Mouse (Mus musculus) embryonic fibroblast, embryonic 13.5 days (primary cell): ENCODE results near the gene Dnajb5. TPM values are rescaled to one million over a fixed set of nuclear protein-coding genes. Genes with fewer than 3 reads are reported as not detected.

Experiments
- H3K27ac ChIP-seq: 2 replicates; pipeline ENCODE4 v1.5.1; 2012; ENCODE audit warnings: low read length, control low read depth, inconsistent platforms; ENCODE audit not compliant: insufficient read depth
- H3K4me1 ChIP-seq: 2 replicates; pipeline ENCODE4 v1.6.1; 2011; ENCODE audit warnings: low read length; ENCODE audit not compliant: control insufficient read depth, insufficient read depth
- H3K4me3 ChIP-seq: 2 replicates; pipeline ENCODE4 v1.5.1; 2011; ENCODE audit warnings: mild to moderate bottlenecking, control low read depth, low read length; ENCODE audit not compliant: insufficient read depth
- CTCF ChIP-seq: IDR thresholded peaks from 2 replicates; pipeline ENCODE4 v1.5.1; 2011; ENCODE audit warnings: mild to moderate bottlenecking, control low read depth, low read length, moderate library complexity, borderline replicate concordance; ENCODE audit not compliant: insufficient read depth
- POLR2A ChIP-seq: IDR thresholded peaks from 2 replicates; pipeline ENCODE4 v1.6.1; 2011; ENCODE audit warnings: low read depth, mild to moderate bottlenecking, control low read depth, low read length, moderate library complexity
- polyA plus RNA-seq: library from polyadenylated mRNA; stranded (reverse); fragments of >200 nt; gene quantifications from 2 replicates; pipeline ENCODE4 v1.2.4, GENCODE M21; 2011; ENCODE audit warnings: low read depth; ENCODE audit not compliant: missing spikeins, insufficient read length

Gene Dnajb5
- 31.3 and 38.5 TPM in 2 replicates for polyA plus RNA-seq

DNA sequence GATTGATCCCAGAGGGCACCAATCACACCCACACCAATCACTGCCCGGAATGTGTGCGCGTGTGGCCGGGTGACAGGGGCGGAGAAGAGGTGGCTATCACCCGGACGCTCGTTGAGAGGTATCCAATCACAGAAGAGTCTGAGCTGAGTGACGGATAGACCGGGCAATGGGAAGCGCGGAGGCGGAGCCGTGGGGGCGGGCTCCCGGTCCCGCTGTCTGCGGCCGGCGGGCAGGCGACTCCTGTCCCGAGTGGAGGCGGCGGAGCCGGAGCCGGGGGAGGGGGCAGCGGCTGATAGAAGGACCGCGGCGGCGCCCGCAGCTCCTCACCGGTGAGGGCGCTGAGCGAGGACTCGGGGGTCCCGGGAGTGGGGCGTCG lies at the start of gene Dnajb5:
Dnajb5 (plus strand) TSS at position 139 of the 376 bp plus-strand sequence.
- peaks cover 19% of the 10 kb centered on the region for H3K4me1 ChIP-seq
- peak within 1 kb of the TSS; percentile 68 for H3K27ac ChIP-seq
- TF ChIP-seq CTCF (no peak), POLR2A (peak; percentile 65; the same call in 1 of the 2 replicates)
- peak within 1 kb of the TSS; percentile 58 for H3K4me3 ChIP-seq

DNA sequence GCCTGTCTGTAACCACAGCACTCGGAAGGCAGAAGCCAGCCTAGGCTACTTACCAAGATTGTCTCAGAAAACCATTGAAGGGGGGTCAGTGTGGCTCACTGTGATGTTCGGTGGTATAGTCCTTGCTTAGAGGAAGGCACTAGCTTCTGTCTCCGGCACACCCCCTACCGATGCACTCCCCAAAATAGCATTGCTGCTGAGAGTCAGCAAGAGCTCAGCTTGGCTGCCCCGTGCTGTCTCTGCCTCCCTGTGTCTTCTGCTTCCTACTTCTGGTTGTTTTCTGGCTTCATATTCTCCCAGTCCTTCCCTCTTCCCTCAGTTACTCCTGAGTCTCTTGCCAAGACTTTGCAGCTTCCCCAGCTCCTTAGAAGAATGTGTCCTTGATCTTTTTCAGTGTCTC lies 48.7 kb upstream of the Dnajb5 start:
- Histone ChIP-seq H3K4me3 (no peak overlapping the region), H3K27ac (no peak overlapping the region), H3K4me1 (no peaks in the 10 kb centered on the region)
- no peak for TF ChIP-seq POLR2A
- TF ChIP-seq CTCF: no peak

- H3K4me3 ChIP-seq: no peak overlapping the region
- TF ChIP-seq POLR2A: no peak
- TF ChIP-seq CTCF: 0 out of 2 replicates have a peak, but pooled peaks have one; percentile 13
- no peak overlapping the region for H3K27ac ChIP-seq
- H3K4me1 ChIP-seq: no peaks in the 10 kb centered on the region
These were observed 47.4 kb upstream of the Dnajb5 start for GRCm38 (mm10) chr4:42902174-42902573.

- Histone ChIP-seq H3K27ac (no peak overlapping the region), H3K4me3 (no peak overlapping the region), H3K4me1 (no peaks in the 10 kb centered on the region)
- TF ChIP-seq POLR2A (no peak), CTCF (no peak)
These were observed 46.9 kb upstream of the Dnajb5 start for GRCm38 (mm10) chr4:42902730-42903129.

DNA sequence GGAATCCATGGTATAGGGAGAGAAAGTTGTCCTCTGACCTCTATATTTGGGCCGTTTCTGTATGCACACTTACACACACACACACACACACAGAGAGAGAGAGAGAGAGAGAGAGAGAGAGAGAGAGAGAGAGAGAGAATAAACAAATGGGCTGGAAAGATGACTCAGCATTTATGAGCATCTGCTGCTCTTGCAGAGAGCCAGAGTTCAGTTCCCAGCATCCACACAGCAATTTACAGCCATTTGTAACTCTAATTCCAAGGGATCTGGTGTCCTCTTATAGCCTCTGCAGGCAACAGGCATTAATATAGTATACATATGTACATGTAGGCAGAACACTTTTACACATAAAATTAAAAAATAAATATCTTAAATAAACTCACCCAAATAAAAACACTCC lies 45.7 kb upstream of the Dnajb5 start:
- Histone ChIP-seq H3K4me3 (no peak overlapping the region), H3K27ac (no peak overlapping the region), H3K4me1 (no peaks in the 10 kb centered on the region)
- TF ChIP-seq CTCF: no peak
- TF ChIP-seq POLR2A: no peak

DNA sequence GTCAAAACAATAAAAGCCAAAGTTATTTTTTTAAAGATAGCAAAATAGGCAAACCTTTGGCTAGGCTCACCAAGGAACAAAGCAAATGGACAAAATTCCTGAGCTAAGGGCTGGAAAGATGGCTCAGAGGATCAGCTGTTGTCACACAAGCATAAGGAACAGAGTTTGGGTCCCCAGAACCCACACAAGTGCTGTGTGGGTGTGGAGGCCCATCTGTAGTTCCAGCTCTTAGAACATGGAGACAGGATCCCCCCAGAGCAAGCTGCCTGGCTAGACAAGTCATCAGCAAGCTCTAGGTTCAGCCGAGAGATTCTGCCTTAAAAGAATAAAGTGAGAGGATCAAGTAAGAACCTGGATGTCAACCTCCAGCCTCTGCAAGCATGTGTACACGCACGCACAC lies 45.1 kb upstream of the Dnajb5 start:
- Histone ChIP-seq H3K4me3 (no peak overlapping the region), H3K27ac (no peak overlapping the region), H3K4me1 (no peaks in the 10 kb centered on the region)
- TF ChIP-seq CTCF (no peak), POLR2A (no peak)

- no peak overlapping the region for H3K27ac ChIP-seq
- TF ChIP-seq POLR2A: no peak
- no peak for TF ChIP-seq CTCF
- no peak overlapping the region for H3K4me3 ChIP-seq
- no peaks in the 10 kb centered on the region for H3K4me1 ChIP-seq
These were observed 44.6 kb upstream of the Dnajb5 start for GRCm38 (mm10) chr4:42904966-42905365.

DNA sequence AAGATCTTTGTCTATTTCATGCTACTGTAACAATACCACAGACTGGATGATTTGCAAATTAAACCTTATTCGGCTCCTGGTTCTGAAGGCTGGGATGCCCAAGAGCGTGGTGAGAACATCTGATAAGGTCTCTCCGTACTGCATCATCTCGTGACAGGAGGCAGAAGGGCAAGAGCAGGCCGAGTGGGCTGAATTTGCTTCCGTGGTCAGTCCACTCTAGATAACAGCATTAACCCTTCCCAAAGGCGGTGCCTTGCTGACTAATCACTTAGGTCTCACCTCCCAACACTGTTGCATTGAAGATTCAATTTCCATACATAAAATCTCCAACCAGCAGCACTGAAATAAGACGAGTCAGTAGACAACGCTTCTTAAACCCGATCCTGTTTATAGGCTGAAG lies 36.2 kb upstream of the Dnajb5 start:
- H3K27ac ChIP-seq: no peak overlapping the region
- no peaks in the 10 kb centered on the region for H3K4me1 ChIP-seq
- H3K4me3 ChIP-seq: no peak overlapping the region
- TF ChIP-seq CTCF (no peak), POLR2A (no peak)

DNA sequence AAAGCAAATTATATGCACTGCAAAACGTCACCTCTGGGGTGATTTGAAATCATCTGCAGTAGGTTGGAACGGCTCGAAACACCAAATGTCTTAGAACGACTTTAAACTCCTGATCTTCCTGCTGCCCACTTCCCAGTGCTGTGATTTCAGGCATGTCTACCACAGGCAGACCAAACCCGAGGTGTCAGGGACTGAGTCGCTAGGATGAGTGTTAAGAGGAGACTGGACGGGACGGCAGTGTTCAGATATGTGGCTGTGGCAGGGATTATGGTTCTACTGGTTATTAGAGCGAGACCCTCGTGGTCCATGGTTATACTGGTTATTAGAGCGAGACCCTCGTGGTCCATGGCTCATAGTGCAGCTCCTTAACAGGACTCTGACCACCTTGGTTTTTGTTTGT lies 34.3 kb upstream of the Dnajb5 start:
- Histone ChIP-seq H3K27ac (no peak overlapping the region), H3K4me1 (no peaks in the 10 kb centered on the region), H3K4me3 (no peak overlapping the region)
- TF ChIP-seq CTCF: no peak
- no peak for TF ChIP-seq POLR2A

- Histone ChIP-seq H3K4me3 (no peak overlapping the region), H3K27ac (no peak overlapping the region), H3K4me1 (no peaks in the 10 kb centered on the region)
- TF ChIP-seq CTCF (no peak), POLR2A (no peak)
These were observed 33.6 kb upstream of the Dnajb5 start for GRCm38 (mm10) chr4:42915966-42916365.

DNA sequence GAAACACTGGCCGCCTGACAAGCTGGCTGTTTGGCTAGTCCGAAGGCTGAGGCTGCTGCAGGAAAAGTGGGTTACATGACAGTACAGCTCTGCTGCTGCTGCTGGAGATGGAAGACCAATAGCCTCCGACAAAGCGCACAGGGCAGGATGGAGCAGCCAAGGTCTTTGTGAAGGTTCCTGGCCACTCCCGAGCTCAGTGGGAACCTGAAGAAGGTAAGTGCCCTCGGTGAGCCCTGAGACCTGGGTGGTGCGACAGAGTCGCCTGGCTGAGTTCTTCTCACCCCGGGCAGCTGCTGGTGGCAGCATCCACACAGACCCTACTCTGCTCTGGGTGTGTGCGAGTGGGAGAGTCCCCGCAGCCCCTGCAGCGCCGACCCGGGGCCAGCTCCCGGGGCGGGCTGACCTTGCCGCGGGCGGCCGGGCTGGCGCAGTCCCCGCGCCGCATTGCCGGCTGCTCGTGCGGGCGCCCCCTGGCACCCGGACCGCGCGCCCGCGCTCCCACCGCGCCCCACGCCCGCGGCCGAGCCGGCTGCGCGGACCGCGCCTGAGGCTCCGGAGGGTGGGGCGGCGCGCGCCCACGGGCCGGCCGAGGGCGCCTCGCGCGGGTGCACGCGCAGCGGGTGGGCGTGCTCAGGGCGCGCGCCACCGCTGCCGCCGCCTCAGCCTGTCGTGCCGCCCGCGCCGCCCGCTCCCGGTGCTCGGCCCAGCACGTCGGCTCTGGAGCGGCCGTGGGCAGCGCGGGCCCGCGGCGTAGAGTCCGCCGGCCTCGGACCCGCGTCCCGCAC lies 32.8 kb upstream of the Dnajb5 start, which contains the start of gene Phf24:
Phf24 (plus strand) TSS at position 44 of the 785 bp plus-strand sequence.
- Histone ChIP-seq H3K4me1 (no peaks in the 10 kb centered on the region), H3K27ac (no peak within 1 kb of the TSS), H3K4me3 (peak within 1 kb of the TSS; percentile 20; the same call in 1 of the 2 replicates)
- no peak for TF ChIP-seq CTCF
- TF ChIP-seq POLR2A: no peak
